Mouse (Mus musculus) intestine, embryonic 16.5 days (tissue): ENCODE measurements around the gene Adamts14. TPM values are rescaled to one million over a fixed set of nuclear protein-coding genes. Genes with fewer than 3 reads are reported as not detected.

Experiments
- ATAC-seq: fragments of 200-750 bp; cut with Nextera tagmentation; 2 replicates; pipeline ENCODE4 v1.8.0; 2017; ENCODE audit warnings: moderate TSS enrichment, moderate library complexity
- H3K27ac ChIP-seq: fragments of 300-500 bp; sonication (generic); 2 replicates; pipeline ENCODE4 v1.5.1; 2014; ENCODE audit warnings: mild to moderate bottlenecking, low read length
- H3K27me3 ChIP-seq: fragments of 300-500 bp; sonication (generic); replicated peaks from 2 replicates; pipeline ENCODE4 v1.6.1; 2014; ENCODE audit warnings: low read length, control low read depth, mixed read lengths; ENCODE audit not compliant: control insufficient read depth, insufficient read depth
- H3K36me3 ChIP-seq: fragments of 300-500 bp; sonication (generic); 2 replicates; pipeline ENCODE4 v1.6.1; 2014; ENCODE audit warnings: low read length, control low read depth; ENCODE audit not compliant: control insufficient read depth, insufficient read depth
- H3K4me1 ChIP-seq: fragments of 300-500 bp; sonication (generic); 2 replicates; pipeline ENCODE4 v1.6.1; 2014; ENCODE audit warnings: low read length, control low read depth, mixed read lengths; ENCODE audit not compliant: control insufficient read depth, insufficient read depth
- H3K4me2 ChIP-seq: fragments of 300-500 bp; sonication (generic); 2 replicates; pipeline ENCODE4 v1.6.1; 2014; ENCODE audit warnings: low read depth, low read length, control low read depth
- H3K4me3 ChIP-seq: fragments of 300-500 bp; sonication (generic); 2 replicates; pipeline ENCODE4 v1.5.1; 2014; ENCODE audit warnings: mild to moderate bottlenecking, low read length
- H3K9ac ChIP-seq: fragments of 300-500 bp; sonication (generic); 2 replicates; pipeline ENCODE4 v1.6.1; 2014; ENCODE audit warnings: low read depth, low read length
- H3K9me3 ChIP-seq: fragments of 300-500 bp; sonication (generic); 2 replicates; pipeline ENCODE4 v1.6.1; 2016; ENCODE audit warnings: low read length, control low read depth; ENCODE audit not compliant: control insufficient read depth
- WGBS: fragments of 180-500 bp; shearing (Covaris S2); extraction: QIAGEN DNeasy Blood & Tissue Kit; methylation state at CpG from one replicate; pipeline ENCODE4 v1.1.7; 2014; 5-methylcytosine and 5-hydroxymethylcytosine counted together
- polyA plus RNA-seq: library from polyadenylated mRNA; unstranded; fragments of >200 nt; fragmentation: Nextera tagmentation; extraction: Ambion mirVana; gene quantifications from 2 replicates; pipeline ENCODE4 v1.2.1, GENCODE M21; 2015

Gene Adamts14
- polyA plus RNA-seq, 1 experiment from 2014 or later = 0.75 TPM

GRCm38 (mm10) chr10:61263606-61264005 is 9.6 kb downstream of the Adamts14 start:
- Histone ChIP-seq H3K4me2 (no peak overlapping the region), H3K27ac (no peak overlapping the region), H3K4me1 (no peaks in the 10 kb centered on the region), H3K4me3 (no peak overlapping the region), H3K36me3 (no peaks in the 10 kb centered on the region), H3K27me3 (no peaks in the 10 kb centered on the region), H3K9ac (no peak overlapping the region), H3K9me3 (no peaks in the 10 kb centered on the region)
- no peak for ATAC-seq
- 83% methylated on average over 8 of the region's 8 CpGs for WGBS

- no peaks in the 10 kb centered on the region for H3K27me3 ChIP-seq
- H3K9ac ChIP-seq = no peak overlapping the region
- H3K4me1 ChIP-seq = no peaks in the 10 kb centered on the region
- no peaks in the 10 kb centered on the region for H3K36me3 ChIP-seq
- H3K27ac ChIP-seq = no peak overlapping the region
- no peak for ATAC-seq
- 55% methylated on average over 13 of the region's 13 CpGs for WGBS
- H3K4me2 ChIP-seq = no peak overlapping the region
- H3K4me3 ChIP-seq = no peak overlapping the region
- H3K9me3 ChIP-seq = peaks cover 4% of the 10 kb centered on the region
Observed at GRCm38 (mm10) chr10:61261229-61262156, 11.7 kb downstream of the Adamts14 start.

DNA sequence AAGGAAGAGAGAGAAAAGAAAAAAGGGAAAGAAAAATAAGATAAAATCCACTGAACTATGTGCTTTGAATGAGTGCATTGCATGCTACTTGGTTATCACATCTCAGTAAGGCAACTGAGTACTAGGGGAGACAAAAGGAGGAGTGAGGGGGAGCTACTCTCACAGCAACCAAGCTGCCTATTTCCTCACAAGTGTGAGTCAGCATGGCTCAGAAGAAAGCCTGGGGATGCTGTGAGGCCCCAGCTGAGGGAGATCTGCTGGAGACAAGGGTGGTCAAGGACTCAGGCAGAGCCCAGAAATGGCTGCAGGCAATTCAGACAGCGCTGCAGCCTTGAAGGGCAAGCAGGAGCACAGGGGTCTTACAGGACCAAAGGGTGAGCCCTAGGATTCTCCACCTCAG is 15.1 kb downstream of the Adamts14 start:
- no peaks in the 10 kb centered on the region for H3K4me1 ChIP-seq
- no peaks in the 10 kb centered on the region for H3K27me3 ChIP-seq
- no peak overlapping the region for H3K4me2 ChIP-seq
- H3K27ac ChIP-seq = no peak overlapping the region
- H3K36me3 ChIP-seq = no peaks in the 10 kb centered on the region
- no peak overlapping the region for H3K9ac ChIP-seq
- H3K9me3 ChIP-seq = peaks cover 4% of the 10 kb centered on the region
- H3K4me3 ChIP-seq = no peak overlapping the region
- 94% methylated on average over 1 of the region's 1 CpGs for WGBS
- ATAC-seq = no peak

GRCm38 (mm10) chr10:61256665-61257064 is 16.6 kb downstream of the Adamts14 start:
- H3K27me3 ChIP-seq = no peaks in the 10 kb centered on the region
- WGBS = 93% methylated on average over 9 of the region's 9 CpGs
- H3K4me2 ChIP-seq = no peak overlapping the region
- no peaks in the 10 kb centered on the region for H3K36me3 ChIP-seq
- no peak overlapping the region for H3K9ac ChIP-seq
- peaks cover 4% of the 10 kb centered on the region for H3K9me3 ChIP-seq
- H3K4me1 ChIP-seq = no peaks in the 10 kb centered on the region
- H3K4me3 ChIP-seq = no peak overlapping the region
- no peak overlapping the region for H3K27ac ChIP-seq
- ATAC-seq = no peak

DNA sequence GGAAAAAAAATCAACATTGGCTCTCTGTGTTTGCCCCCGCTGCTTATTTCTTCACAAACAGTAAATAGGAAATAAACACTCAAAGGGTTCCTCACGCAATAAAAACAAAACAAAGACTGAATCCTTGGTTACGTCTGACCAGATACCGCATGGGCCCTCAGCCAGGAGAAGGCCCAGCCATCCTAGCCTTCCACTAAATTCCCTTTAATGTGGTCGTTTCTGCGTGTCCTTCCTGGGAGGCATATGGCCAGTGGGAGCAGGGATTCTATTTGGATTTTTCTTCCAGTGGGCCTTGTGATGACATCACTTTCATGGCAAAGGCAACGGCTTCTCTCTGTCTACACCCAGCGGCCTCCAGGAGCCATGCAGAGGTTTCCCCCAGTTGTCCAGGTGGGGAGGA is 18.0 kb downstream of the Adamts14 start:
- no peaks in the 10 kb centered on the region for H3K27me3 ChIP-seq
- H3K27ac ChIP-seq = no peak overlapping the region; the same call in 1 of the 2 replicates
- ATAC-seq = no peak
- 58% methylated on average over 8 of the region's 8 CpGs for WGBS
- H3K4me1 ChIP-seq = no peaks in the 10 kb centered on the region
- no peak overlapping the region for H3K4me3 ChIP-seq
- H3K4me2 ChIP-seq = no peak overlapping the region
- peaks cover 4% of the 10 kb centered on the region for H3K9me3 ChIP-seq
- H3K9ac ChIP-seq = no peak overlapping the region
- H3K36me3 ChIP-seq = no peaks in the 10 kb centered on the region

GRCm38 (mm10) chr10:61254761-61255160 is 18.5 kb downstream of the Adamts14 start:
- H3K4me3 ChIP-seq = no peak overlapping the region
- H3K9me3 ChIP-seq = peaks cover 4% of the 10 kb centered on the region
- no peaks in the 10 kb centered on the region for H3K36me3 ChIP-seq
- H3K27ac ChIP-seq = no peak overlapping the region
- WGBS = 59% methylated on average over 6 of the region's 6 CpGs
- H3K4me1 ChIP-seq = no peaks in the 10 kb centered on the region
- no peaks in the 10 kb centered on the region for H3K27me3 ChIP-seq
- H3K9ac ChIP-seq = no peak overlapping the region
- H3K4me2 ChIP-seq = no peak overlapping the region
- no peak for ATAC-seq

- H3K27me3 ChIP-seq = no peaks in the 10 kb centered on the region
- WGBS = 50% methylated on average over 2 of the region's 2 CpGs
- no peak for ATAC-seq
- H3K9ac ChIP-seq = no peak overlapping the region
- H3K27ac ChIP-seq = no peak overlapping the region
- no peaks in the 10 kb centered on the region for H3K36me3 ChIP-seq
- H3K4me1 ChIP-seq = no peaks in the 10 kb centered on the region
- H3K4me3 ChIP-seq = no peak overlapping the region
- no peak overlapping the region for H3K4me2 ChIP-seq
- H3K9me3 ChIP-seq = no peaks in the 10 kb centered on the region
Observed at GRCm38 (mm10) chr10:61249951-61250350, 23.3 kb downstream of the Adamts14 start.

DNA sequence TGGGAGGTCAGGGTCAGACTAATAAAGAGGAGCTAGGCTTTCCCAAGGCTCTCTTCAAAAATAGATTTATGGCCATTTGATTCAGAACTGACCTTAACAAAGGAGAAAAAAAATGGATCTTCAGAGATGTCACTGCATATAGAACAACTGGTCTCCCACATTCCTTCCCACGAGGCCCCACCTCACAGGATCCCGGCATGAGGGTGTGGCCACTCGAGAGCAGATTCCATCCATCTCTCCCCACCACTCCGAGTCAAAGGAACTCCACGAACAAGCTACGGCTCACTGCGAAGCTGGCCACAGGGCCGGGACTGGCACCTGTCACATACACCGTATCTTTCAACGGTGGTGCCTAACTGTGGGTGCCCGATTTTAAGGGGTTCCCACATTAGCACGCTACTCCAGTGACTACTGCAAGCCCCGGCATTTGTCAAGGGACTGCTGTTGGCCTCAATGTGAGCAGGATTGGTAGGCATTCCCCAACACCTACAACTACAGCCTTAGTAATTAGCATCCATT is 24.6 kb downstream of the Adamts14 start:
- WGBS = 68% methylated on average over 13 of the region's 13 CpGs
- no peak for ATAC-seq
- Histone ChIP-seq H3K36me3 (no peaks in the 10 kb centered on the region), H3K4me2 (no peak overlapping the region), H3K4me1 (no peaks in the 10 kb centered on the region), H3K9me3 (no peaks in the 10 kb centered on the region), H3K9ac (no peak overlapping the region), H3K4me3 (no peak overlapping the region), H3K27me3 (no peaks in the 10 kb centered on the region), H3K27ac (no peak overlapping the region)

DNA sequence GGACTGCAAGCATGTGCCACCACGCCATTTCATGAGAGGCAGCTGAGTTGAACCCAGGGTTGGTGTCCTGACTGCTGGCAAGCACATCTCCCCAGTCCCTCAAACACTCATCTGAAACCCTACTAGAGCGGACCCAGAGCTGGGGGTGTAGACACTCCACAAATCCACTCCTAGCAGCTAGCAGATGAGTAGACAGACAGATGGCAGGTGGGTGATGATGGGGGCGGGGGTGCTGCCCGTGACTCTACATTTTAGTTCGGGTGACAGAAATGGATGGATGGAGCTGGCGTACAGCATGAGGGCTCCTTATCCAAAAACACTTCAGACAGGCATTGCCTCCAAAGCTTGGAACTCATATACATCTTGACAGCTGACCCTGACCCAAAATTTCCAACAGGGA is 26.9 kb downstream of the Adamts14 start:
- Histone ChIP-seq H3K4me1 (no peaks in the 10 kb centered on the region), H3K9ac (no peak overlapping the region), H3K27me3 (no peaks in the 10 kb centered on the region), H3K36me3 (no peaks in the 10 kb centered on the region), H3K4me2 (no peak overlapping the region), H3K27ac (no peak overlapping the region), H3K4me3 (no peak overlapping the region), H3K9me3 (no peaks in the 10 kb centered on the region)
- WGBS = 87% methylated on average over 6 of the region's 6 CpGs
- ATAC-seq = no peak
